Mouse (Mus musculus) embryonic facial prominence, embryonic 10.5 days (tissue): ENCODE measurements at regions not wholly inside any gene's neighbourhood (a gene's known extent, or its start where the extent isn't known, plus 50 kb on each side); places are given as distances from the start of the nearest gene placed in this dataset.
A peak's percentile ranks its signal among the peaks of the same experiment; 100 is the strongest.

ENCODE experiments used
- DNase-seq: peaks from one replicate; pipeline ENCODE4 v3.0.0-alpha.2; 2017; ENCODE audit warnings: low spot score
- H3K27ac ChIP-seq: fragments of 300-500 bp; sonication (generic); replicated peaks from 2 replicates; pipeline ENCODE4 v1.5.1; 2016; ENCODE audit warnings: mild to moderate bottlenecking
- H3K27me3 ChIP-seq: fragments of 300-500 bp; sonication (generic); replicated peaks from 2 replicates; pipeline ENCODE4 v1.6.1; 2016; ENCODE audit warnings: low read depth, mild to moderate bottlenecking; ENCODE audit not compliant: poor library complexity, severe bottlenecking
- H3K36me3 ChIP-seq: fragments of 300-500 bp; sonication (generic); replicated peaks from 2 replicates; pipeline ENCODE4 v1.6.1; 2016; ENCODE audit warnings: mild to moderate bottlenecking, moderate library complexity
- H3K4me1 ChIP-seq: fragments of 300-500 bp; sonication (generic); 2 replicates; pipeline ENCODE4 v1.6.1; 2016
- H3K4me3 ChIP-seq: fragments of 300-500 bp; sonication (generic); 2 replicates; pipeline ENCODE4 v1.5.1; 2016; ENCODE audit warnings: mild to moderate bottlenecking, moderate library complexity
- H3K9me3 ChIP-seq: fragments of 300-500 bp; sonication (generic); 2 replicates; pipeline ENCODE4 v1.6.1; 2016; ENCODE audit warnings: mild to moderate bottlenecking
- WGBS: fragments of 180-500 bp; shearing (Covaris S2); methylation state at CpG from one replicate; pipeline ENCODE4 v1.1.7; 2016; 5-methylcytosine and 5-hydroxymethylcytosine counted together

- H3K4me1 ChIP-seq = no peaks in the 10 kb centered on the region
- H3K36me3 ChIP-seq = no peaks in the 10 kb centered on the region
- H3K9me3 ChIP-seq = no peaks in the 10 kb centered on the region
- H3K27me3 ChIP-seq = no peaks in the 10 kb centered on the region
- H3K4me3 ChIP-seq = no peak overlapping the region
- H3K27ac ChIP-seq = no peak overlapping the region
- DNase-seq = no peak
- WGBS = 52% methylated on average over 3 of the region's 3 CpGs
Measured at GRCm38 (mm10) chr1:159156428-159156827, 75.7 kb upstream of the Cop1 start.

- WGBS = 84% methylated on average over 8 of the region's 8 CpGs
Measured at GRCm38 (mm10) chr1:159160035-159160960, 71.8 kb upstream of the Cop1 start.

GRCm38 (mm10) chr1:159163113-159163885 lies 68.8 kb upstream of the Cop1 start:
- Histone ChIP-seq H3K36me3 (no peaks in the 10 kb centered on the region), H3K27ac (peak overlapping the region; percentile 35; the same call in 1 of the 2 replicates), H3K4me1 (peaks cover 9% of the 10 kb centered on the region), H3K4me3 (no peak overlapping the region), H3K9me3 (no peaks in the 10 kb centered on the region), H3K27me3 (no peaks in the 10 kb centered on the region)
- DNase-seq = peak; percentile 57
- 19% methylated on average over 4 of the region's 4 CpGs for WGBS

More at GRCm38 (mm10) chr1:159160035-159160960, 71.8 kb upstream of the Cop1 start:
- Histone ChIP-seq H3K36me3 (no peaks in the 10 kb centered on the region), H3K9me3 (no peaks in the 10 kb centered on the region), H3K4me1 (peaks cover 9% of the 10 kb centered on the region), H3K27ac (no peak overlapping the region), H3K27me3 (no peaks in the 10 kb centered on the region), H3K4me3 (no peak overlapping the region)
- no peak for DNase-seq

- DNase-seq = no peak
- Histone ChIP-seq H3K36me3 (no peaks in the 10 kb centered on the region), H3K4me3 (no peak overlapping the region), H3K27ac (no peak overlapping the region), H3K9me3 (no peaks in the 10 kb centered on the region), H3K27me3 (no peaks in the 10 kb centered on the region), H3K4me1 (no peaks in the 10 kb centered on the region)
Measured at GRCm38 (mm10) chr1:159182031-159182430, 50.1 kb upstream of the Cop1 start.
